Mouse (Mus musculus): ENCODE measurements around the gene Zscan21. TPM values are rescaled to one million over a fixed set of nuclear protein-coding genes. Genes with fewer than 3 reads are reported as not detected.

Gene Zscan21
- polyA plus RNA-seq, 1 experiment, result 63.8 TPM

DNA sequence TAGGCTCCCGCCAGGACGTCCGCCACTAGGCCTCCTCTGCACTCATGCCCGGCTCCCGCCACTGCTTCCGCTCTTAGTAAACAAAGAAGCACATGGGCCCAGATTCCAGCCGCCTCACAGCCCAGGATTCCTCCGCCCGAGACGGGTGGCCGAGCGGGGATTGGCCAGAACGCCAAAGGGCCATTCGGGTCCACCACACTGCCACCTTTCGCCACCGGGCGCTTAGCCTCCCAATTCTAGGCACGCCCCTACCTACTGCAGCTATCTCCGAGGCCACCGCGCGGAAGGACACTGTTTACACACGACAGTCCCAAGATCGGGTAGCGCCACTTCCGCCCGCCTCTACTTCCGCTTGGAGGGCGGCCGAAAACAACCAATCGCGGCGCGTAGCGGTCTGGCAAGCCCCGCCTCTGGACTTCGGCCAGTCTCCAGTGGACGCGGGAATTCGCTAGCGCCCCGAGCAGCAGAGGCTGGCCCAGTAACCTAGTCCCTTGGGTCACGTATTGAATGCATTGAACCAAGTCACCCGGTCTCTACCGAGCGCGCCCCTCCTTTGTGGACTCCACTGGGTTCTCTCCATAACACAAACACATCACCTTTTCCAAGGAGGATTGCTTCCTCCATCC lies 54.3 kb downstream of the Zscan21 start:
- TF ChIP-seq CTCF (IDR thresholded peaks at IDR 0.05; ENCODE audit: borderline replicate concordance, extremely low read depth, insufficient read depth, insufficient read length) (no peak), POLR2A (IDR thresholded peaks at IDR 0.05; ENCODE audit: borderline replicate concordance, extremely low read depth, insufficient read depth, insufficient read length, poor library complexity, severe bottlenecking) (peak; percentile 50; the same call in 1 of the 2 replicates)
- peak; percentile 99 for DNase-seq (ENCODE audit: low read depth)

DNA sequence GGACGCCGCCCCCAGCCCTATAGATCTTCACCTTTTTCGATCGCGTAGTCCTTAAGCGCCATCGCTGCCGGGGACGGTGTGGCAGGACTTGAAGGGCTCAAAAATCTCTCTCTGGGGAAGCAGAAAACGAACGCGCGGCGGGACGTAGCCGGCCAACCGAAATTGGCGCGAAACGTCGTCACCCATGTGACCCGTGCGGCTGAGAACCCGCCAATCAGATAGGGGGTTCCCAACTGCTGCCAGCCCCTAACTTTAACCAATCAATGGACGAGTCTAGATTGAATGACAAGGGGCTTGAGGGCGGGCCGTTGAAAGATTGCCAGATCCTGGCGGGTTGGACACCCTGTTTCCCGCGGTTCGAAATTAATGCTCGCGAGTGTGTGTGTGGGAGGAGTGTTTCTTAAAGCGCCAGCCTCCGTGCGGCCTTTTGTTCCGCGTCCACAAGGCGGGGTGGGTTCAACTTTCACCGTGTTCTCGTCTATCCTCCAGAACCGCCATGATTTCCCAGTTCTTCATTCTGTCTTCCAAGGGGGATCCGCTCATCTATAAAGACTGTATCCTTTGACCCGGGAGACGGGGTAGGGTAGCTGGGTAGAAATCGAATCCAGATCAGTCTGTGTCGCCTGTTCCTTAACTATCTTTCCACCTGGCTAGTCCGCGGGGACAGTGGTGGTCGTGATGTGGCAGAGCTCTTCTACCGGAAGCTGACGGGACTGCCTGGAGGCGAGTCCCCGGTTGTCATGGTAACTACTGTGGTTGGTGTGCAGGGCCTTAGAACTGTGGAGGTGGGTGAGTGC lies 55.2 kb downstream of the Zscan21 start, which contains the start of the genes Ap4m1 and Mcm7:
TSS of gene Ap4m1 (plus strand) at position 308 of the 797 bp plus-strand sequence.
TSS of gene Mcm7 (minus strand) at position 728 of the 797 bp plus-strand sequence.
- peak; percentile 27; the same call in 1 of the 2 replicates for TF ChIP-seq POLR2A (IDR thresholded peaks at IDR 0.05; ENCODE audit: borderline replicate concordance, extremely low read depth, insufficient read depth, insufficient read length, poor library complexity, severe bottlenecking)
- 0 out of 2 replicates have a peak, but pooled peaks have one; percentile 1 for TF ChIP-seq CTCF (IDR thresholded peaks at IDR 0.05; ENCODE audit: borderline replicate concordance, extremely low read depth, insufficient read depth, insufficient read length)
- peak; percentile 99 for DNase-seq (ENCODE audit: low read depth)

DNA sequence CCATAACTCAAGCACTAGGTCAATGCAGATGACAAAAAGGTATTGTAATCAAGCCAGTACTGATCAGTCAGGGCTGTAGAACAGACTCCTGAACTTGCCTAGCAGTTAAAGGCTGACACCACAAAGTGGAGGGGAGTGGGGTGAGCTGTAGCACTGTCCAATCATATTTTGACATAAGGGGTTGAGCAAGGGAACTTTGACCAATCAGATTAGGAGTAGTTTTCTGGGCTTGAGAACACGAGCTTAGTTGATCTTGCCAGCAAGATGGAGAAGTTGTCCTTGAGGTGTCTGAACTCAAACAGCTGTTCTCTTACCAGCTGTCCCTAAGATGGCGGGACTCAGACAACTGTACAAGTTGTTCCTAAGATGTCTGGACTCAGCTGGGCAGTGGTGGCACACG lies 56.5 kb downstream of the Zscan21 start:
- no peak for DNase-seq (ENCODE audit: low read depth)
- TF ChIP-seq POLR2A (IDR thresholded peaks at IDR 0.05; ENCODE audit: borderline replicate concordance, extremely low read depth, insufficient read depth, insufficient read length, poor library complexity, severe bottlenecking) (no peak), CTCF (IDR thresholded peaks at IDR 0.05; ENCODE audit: borderline replicate concordance, extremely low read depth, insufficient read depth, insufficient read length) (no peak)

Other genes starting within 250 kb of the Zscan21 start
- 0.08 TPM in 1 of 2 replicates, not detected in the other for gene Pilrb2, start 245.1 kb upstream of the Zscan21 start, polyA plus RNA-seq (2012; rRNA removed)
- not detected in 2 replicates for gene Cyp3a13, start 195.3 kb upstream of the Zscan21 start, polyA plus RNA-seq (2012; rRNA removed)
- 0.39 and 0.82 TPM in 2 replicates for gene Gjc3, start 153.8 kb upstream of the Zscan21 start, polyA plus RNA-seq (2012; rRNA removed)
- 0.08 TPM in 1 of 2 replicates, not detected in the other for gene Azgp1, start 135.4 kb upstream of the Zscan21 start, polyA plus RNA-seq (2012; rRNA removed)
- gene Smok3a, start 95.6 kb upstream of the Zscan21 start, polyA plus RNA-seq (2012; rRNA removed), result not detected in 2 replicates
- not detected in 2 replicates for gene Smok3b, start 95.5 kb upstream of the Zscan21 start, polyA plus RNA-seq (2012; rRNA removed)
- not detected in 2 replicates for gene Smok3c, start 63.7 kb upstream of the Zscan21 start, polyA plus RNA-seq (2012; rRNA removed)
- 15.8 and 24.1 TPM in 2 replicates for gene Zkscan1, start 31.8 kb upstream of the Zscan21 start, polyA plus RNA-seq (2012; rRNA removed)
- gene Zfp113, start 38.8 kb downstream of the Zscan21 start, polyA plus RNA-seq (2012; rRNA removed), result 10.3 and 11.9 TPM in 2 replicates
- gene Cops6, start 44.2 kb downstream of the Zscan21 start, polyA plus RNA-seq (2012; rRNA removed), result 134 and 144 TPM in 2 replicates
- gene Ap4m1, start 55.1 kb downstream of the Zscan21 start, polyA plus RNA-seq (2012; rRNA removed), result 60.2 and 77.6 TPM in 2 replicates
- 111 and 146 TPM in 2 replicates for gene Mcm7, start 55.5 kb downstream of the Zscan21 start, polyA plus RNA-seq (2012; rRNA removed)
- 89.7 and 128 TPM in 2 replicates for gene Taf6, start 70.5 kb downstream of the Zscan21 start, polyA plus RNA-seq (2012; rRNA removed)
- 20.6 and 22.7 TPM in 2 replicates for gene Cnpy4, start 70.6 kb downstream of the Zscan21 start, polyA plus RNA-seq (2012; rRNA removed)
- gene Mblac1, start 77.4 kb downstream of the Zscan21 start, polyA plus RNA-seq (2012; rRNA removed), result 10.3 and 11.8 TPM in 2 replicates
- gene Nxpe5, start 109.0 kb downstream of the Zscan21 start, polyA plus RNA-seq (2012; rRNA removed), result 0.03 and 0.04 TPM in 2 replicates
- 120 and 151 TPM in 2 replicates for gene Lamtor4, start 138.6 kb downstream of the Zscan21 start, polyA plus RNA-seq (2012; rRNA removed)
- 131 and 172 TPM in 2 replicates for gene BC037034, start 147.1 kb downstream of the Zscan21 start, polyA plus RNA-seq (2012; rRNA removed)
- gene Gal3st4, start 155.9 kb downstream of the Zscan21 start, polyA plus RNA-seq (2012; rRNA removed), result 0.58 and 0.63 TPM in 2 replicates
- 0.44 and 0.48 TPM in 2 replicates for gene Gm43720, start 163.1 kb downstream of the Zscan21 start, polyA plus RNA-seq (2012; rRNA removed)
- 564 and 797 TPM in 2 replicates for gene Gpc2, start 163.1 kb downstream of the Zscan21 start, polyA plus RNA-seq (2012; rRNA removed)
- 19.6 TPM in 2 replicates for gene Stag3, start 163.3 kb downstream of the Zscan21 start, polyA plus RNA-seq (2012; rRNA removed)
- 0.06 and 0.25 TPM in 2 replicates for gene Pvrig, start 225.1 kb downstream of the Zscan21 start, polyA plus RNA-seq (2012; rRNA removed)